Mouse (Mus musculus) olfactory bulb, adult 2 months (tissue): ENCODE measurements around the gene Bach2.

Experiments
- CTCF ChIP-seq: fragments of 200-500 bp; IDR thresholded peaks from 2 replicates; pipeline ENCODE4 v1.5.1; 2012; ENCODE audit warnings: low read depth, mild to moderate bottlenecking, low read length, moderate library complexity; ENCODE audit not compliant: insufficient read depth
- POLR2A ChIP-seq: fragments of 200-500 bp; IDR thresholded peaks from 2 replicates; pipeline ENCODE4 v1.6.1; 2012; ENCODE audit warnings: mild to moderate bottlenecking, low read depth, low read length, moderate library complexity; ENCODE audit not compliant: insufficient read depth

GRCm38 (mm10) chr4:32225191-32225590 lies 13.4 kb upstream of the Bach2 start:
- no peak for TF ChIP-seq POLR2A
- TF ChIP-seq CTCF = no peak
